Mouse (Mus musculus): ENCODE data around the gene 1600014C23Rik. TPM values are rescaled to one million over a fixed set of nuclear protein-coding genes. Genes with fewer than 3 reads are reported as not detected.

The 1600014C23Rik gene
- polyA plus RNA-seq, 1 experiment from 2014 or later, result not detected

DNA sequence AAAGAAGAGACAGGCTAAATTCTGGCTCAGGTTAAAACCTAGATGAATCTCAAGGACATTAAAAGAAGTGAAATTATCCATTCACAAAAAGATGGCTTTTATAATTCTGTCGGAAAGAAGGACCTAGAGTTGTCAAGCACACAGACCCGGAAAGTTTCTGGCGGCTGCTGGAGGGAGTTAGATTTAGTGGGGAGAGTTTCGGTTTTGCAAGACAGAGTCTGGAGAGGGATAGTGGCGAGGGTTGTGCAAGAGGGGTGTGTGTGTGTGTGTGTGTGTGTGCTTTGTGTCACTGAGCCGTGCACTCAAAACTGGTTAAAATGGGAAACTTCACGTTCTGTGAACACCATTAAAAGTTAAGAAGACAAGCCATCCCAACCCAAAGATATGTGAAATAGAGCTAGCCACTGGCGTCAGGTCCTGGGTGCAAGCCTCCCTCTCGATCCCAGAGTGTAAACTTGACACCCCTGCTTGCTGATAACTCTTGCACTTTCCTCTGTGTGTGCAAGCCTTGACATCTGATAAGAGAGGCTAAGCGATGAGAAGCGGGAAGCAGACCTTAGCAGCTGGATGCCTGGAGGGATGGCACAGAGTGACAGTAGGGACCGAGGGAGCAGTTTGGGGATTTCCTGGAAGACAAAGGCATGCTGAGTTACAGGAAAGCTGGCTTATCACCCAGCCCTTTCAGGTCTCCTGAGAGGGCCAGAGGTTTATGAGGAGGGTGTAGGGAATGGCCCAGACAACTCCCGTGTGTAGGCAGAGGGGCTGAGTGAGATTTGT is 8.9 kb upstream of the 1600014C23Rik start:
- H3K4me2 ChIP-seq (replicated peaks; ENCODE audit: low read depth), result no peak overlapping the region
- TF ChIP-seq EP300 (optimal IDR thresholded peaks at IDR 0.05), result no peak
- TF ChIP-seq CTCF (IDR thresholded peaks at IDR 0.05; ENCODE audit: low read depth), result no peak
- H3K27me3 ChIP-seq (ENCODE audit: control insufficient read depth, insufficient read depth, low read length), result no peaks in the 10 kb centered on the region
- H3K4me1 ChIP-seq (replicated peaks; ENCODE audit: control insufficient read depth, insufficient read depth), result no peaks in the 10 kb centered on the region; the same call in 1 of the 2 replicates
- no peaks in the 10 kb centered on the region for H3K9me3 ChIP-seq (ENCODE audit: control insufficient read depth, low read length)
- H3K4me3 ChIP-seq (ENCODE audit: low read depth, low read length), result no peak overlapping the region
- DNase-seq (ENCODE audit: low spot score), result no peak
- H3K27ac ChIP-seq (replicated peaks), result no peak overlapping the region
- H3K9ac ChIP-seq (ENCODE audit: low read length), result no peak overlapping the region
- H3K36me3 ChIP-seq (ENCODE audit: control insufficient read depth, insufficient read depth, low read length), result no peaks in the 10 kb centered on the region
- 0 out of 2 replicates have a peak, but pooled peaks have one; percentile 6 for ATAC-seq (ENCODE audit: low FRiP score, low TSS enrichment)
- 52% methylated on average over 13 of the region's 13 CpGs for WGBS

DNA sequence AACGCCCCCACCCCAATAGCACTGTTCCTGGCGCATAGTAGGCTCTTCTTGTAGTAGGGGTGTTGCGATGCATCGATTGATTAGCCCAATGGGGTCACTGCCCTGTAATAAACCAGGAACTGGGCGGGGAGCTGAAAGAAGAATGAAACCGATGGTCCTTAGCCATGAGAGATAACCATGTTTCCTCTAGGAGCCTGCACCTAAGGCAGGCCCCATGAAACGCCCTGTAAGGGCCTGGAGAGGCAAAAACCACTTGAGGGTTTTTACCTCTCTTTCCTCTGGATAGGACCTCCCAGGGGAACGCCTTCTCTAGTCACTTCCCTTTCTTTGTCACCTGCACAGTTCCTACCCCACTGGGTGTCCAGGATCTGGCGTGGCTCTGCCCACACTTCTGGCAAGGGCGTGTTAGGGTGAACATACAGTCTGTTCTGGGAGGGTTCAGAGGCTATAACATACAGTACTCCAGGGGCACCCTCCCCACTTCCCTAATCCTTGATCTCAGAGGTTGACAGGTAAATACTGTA is 3.5 kb upstream of the 1600014C23Rik start:
- ATAC-seq (ENCODE audit: low FRiP score, low TSS enrichment) (peak; percentile 69), DNase-seq (ENCODE audit: low spot score) (peak; percentile 62)
- TF ChIP-seq EP300 (optimal IDR thresholded peaks at IDR 0.05) (no peak), CTCF (IDR thresholded peaks at IDR 0.05; ENCODE audit: low read depth) (no peak)

DNA sequence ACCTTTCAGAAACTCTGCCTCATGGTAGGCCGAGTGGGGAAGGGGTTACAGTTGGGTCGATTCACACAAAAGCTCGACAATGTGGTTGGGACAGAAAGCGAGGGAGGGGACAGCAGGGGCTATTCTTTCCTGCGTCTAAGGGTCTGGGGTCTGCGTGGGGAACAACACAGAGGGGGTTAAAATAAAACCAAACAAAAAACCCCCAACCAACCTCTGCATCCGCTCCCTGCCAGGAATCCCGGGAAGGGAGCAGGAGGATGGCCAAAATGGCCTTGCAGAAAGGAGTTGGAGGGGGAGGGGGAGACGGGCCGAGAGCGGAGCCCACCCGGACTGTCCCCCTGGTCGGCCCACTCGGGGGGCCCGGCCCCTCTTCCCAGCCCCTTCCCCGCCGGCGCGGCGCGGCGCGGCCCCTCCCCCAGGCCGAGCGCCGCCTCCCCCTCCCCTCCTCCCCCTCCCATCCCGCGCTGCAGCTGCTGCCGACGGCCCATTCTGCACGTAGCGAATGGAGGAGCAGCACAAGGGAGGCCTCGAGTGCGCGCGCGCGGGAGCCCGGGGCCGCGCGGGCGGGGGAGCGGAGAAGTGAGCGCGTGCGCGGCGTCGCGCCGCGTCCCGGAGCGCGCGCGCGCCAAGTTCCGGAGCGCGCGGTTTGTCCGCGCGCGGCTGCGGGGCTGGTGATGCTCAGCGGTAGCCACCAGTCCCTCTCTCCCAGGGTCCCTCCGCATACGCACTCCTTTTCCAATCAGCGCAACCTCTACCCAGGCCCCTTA is 2.9 kb upstream of the 1600014C23Rik start:
- TF ChIP-seq CTCF (IDR thresholded peaks at IDR 0.05; ENCODE audit: low read depth) (no peak), EP300 (optimal IDR thresholded peaks at IDR 0.05) (no peak)
- peak overlapping the region; percentile 5 for H3K27ac ChIP-seq (replicated peaks)
- H3K4me2 ChIP-seq (replicated peaks; ENCODE audit: low read depth), result peak overlapping the region; percentile 83
- ATAC-seq (ENCODE audit: low FRiP score, low TSS enrichment) (peak; percentile 60), DNase-seq (ENCODE audit: low spot score) (peak; percentile 88)
- H3K4me1 ChIP-seq (replicated peaks; ENCODE audit: control insufficient read depth, insufficient read depth), result peaks cover 4% of the 10 kb centered on the region
- peak overlapping the region; percentile 52 for H3K4me3 ChIP-seq (ENCODE audit: low read depth, low read length)
- H3K9ac ChIP-seq (ENCODE audit: low read length), result peak overlapping the region; percentile 57
- WGBS, result under 1% methylated on average over 48 of the region's 72 CpGs
- H3K36me3 ChIP-seq (ENCODE audit: control insufficient read depth, insufficient read depth, low read length), result no peaks in the 10 kb centered on the region
- H3K9me3 ChIP-seq (ENCODE audit: control insufficient read depth, low read length), result no peaks in the 10 kb centered on the region
- H3K27me3 ChIP-seq (ENCODE audit: control insufficient read depth, insufficient read depth, low read length), result no peaks in the 10 kb centered on the region

More for the DNA sequence above, 3.5 kb upstream of the 1600014C23Rik start:
- peaks cover 4% of the 10 kb centered on the region for H3K4me1 ChIP-seq (replicated peaks; ENCODE audit: control insufficient read depth, insufficient read depth)
- no peaks in the 10 kb centered on the region for H3K9me3 ChIP-seq (ENCODE audit: control insufficient read depth, low read length)
- peak overlapping the region; percentile 83 for H3K4me2 ChIP-seq (replicated peaks; ENCODE audit: low read depth)
- peak overlapping the region; percentile 57; the same call in 1 of the 2 replicates for H3K9ac ChIP-seq (ENCODE audit: low read length)
- peak overlapping the region; percentile 5 for H3K27ac ChIP-seq (replicated peaks)
- no peaks in the 10 kb centered on the region for H3K27me3 ChIP-seq (ENCODE audit: control insufficient read depth, insufficient read depth, low read length)
- no peaks in the 10 kb centered on the region for H3K36me3 ChIP-seq (ENCODE audit: control insufficient read depth, insufficient read depth, low read length)
- peak overlapping the region; percentile 52 for H3K4me3 ChIP-seq (ENCODE audit: low read depth, low read length)
- 16% methylated on average over 10 of the region's 10 CpGs for WGBS

DNA sequence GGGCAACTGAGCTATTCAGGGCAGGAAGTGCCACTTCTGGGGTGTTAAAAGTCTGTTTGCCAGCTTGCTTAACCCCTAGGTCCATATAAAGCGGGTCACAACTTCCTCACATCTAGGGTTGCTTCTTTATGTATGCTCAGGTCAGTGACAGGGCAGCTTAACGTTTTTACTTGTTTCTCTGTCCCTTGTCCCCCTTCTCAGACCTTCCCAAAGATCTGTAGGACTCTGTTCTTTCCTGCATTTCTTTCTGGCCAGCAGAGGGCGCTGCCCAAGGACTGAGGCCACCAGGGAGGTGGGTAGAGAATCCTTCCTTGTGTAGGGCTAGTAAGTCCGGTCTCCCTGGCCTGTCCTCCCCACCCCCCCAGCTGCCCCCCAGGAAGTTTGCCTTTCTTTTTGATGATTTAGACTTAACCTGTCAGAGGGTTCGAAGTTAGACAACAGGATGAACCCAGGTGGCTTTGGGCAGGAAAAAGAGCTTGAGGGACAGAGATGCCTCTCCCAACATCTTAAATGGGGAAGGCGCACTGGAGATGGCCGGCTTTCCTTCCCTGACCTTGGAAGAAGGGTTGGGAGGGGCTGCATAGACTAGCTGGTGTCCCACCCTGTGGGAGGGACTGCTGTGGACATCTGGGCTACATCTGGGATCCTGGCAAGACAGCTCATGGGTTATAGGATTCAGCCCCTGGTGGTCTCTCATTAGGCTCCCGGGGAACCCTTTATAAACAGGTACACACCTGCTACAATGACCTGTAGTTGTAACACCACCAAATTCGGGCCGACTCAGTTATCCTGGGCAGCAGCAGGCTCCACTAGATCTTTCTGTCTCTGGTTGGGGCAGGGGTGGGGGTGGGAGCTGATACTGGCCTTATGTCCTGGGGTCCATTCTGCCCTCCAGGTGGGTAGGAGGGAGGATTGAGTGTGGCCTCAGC is 2.0 kb upstream of the 1600014C23Rik start:
- Histone ChIP-seq H3K36me3 (ENCODE audit: control insufficient read depth, insufficient read depth, low read length) (no peaks in the 10 kb centered on the region), H3K4me3 (ENCODE audit: low read depth, low read length) (peak overlapping the region; percentile 52), H3K27ac (replicated peaks) (peak overlapping the region; percentile 56), H3K9me3 (ENCODE audit: control insufficient read depth, low read length) (no peaks in the 10 kb centered on the region), H3K9ac (ENCODE audit: low read length) (no peak overlapping the region), H3K4me2 (replicated peaks; ENCODE audit: low read depth) (peak overlapping the region; percentile 83), H3K27me3 (ENCODE audit: control insufficient read depth, insufficient read depth, low read length) (no peaks in the 10 kb centered on the region), H3K4me1 (replicated peaks; ENCODE audit: control insufficient read depth, insufficient read depth) (peaks cover 4% of the 10 kb centered on the region)
- DNase-seq (ENCODE audit: low spot score) (peak; percentile 85), ATAC-seq (ENCODE audit: low FRiP score, low TSS enrichment) (peak; percentile 53)
- 8% methylated on average over 9 of the region's 10 CpGs for WGBS
- peak; percentile 96 for TF ChIP-seq CTCF (IDR thresholded peaks at IDR 0.05; ENCODE audit: low read depth)
- no peak for TF ChIP-seq EP300 (optimal IDR thresholded peaks at IDR 0.05)

DNA sequence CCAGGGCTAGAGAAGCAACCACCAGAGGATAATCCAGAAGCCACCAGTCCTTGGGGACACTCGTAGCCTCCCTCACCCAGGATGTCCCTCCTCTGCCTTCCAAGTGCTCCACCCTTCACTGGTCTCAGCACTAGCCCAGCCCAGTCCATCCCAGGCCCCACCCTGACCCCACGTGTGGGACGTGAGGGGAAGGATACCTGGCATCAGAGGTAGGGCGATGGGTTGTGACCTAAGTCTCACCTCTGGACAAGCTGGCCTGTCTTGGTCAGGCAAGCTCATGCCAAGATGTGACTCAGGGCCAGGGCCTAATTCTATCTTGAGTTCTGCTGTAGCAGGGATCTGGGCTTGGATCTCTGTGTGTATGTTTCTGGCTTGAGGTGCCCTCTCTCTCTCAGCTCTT is 1.2 kb upstream of the 1600014C23Rik start:
- ATAC-seq (ENCODE audit: low FRiP score, low TSS enrichment) (no peak), DNase-seq (ENCODE audit: low spot score) (no peak)
- WGBS, result 77% methylated on average over 4 of the region's 4 CpGs
- Histone ChIP-seq H3K4me1 (replicated peaks; ENCODE audit: control insufficient read depth, insufficient read depth) (peaks cover 4% of the 10 kb centered on the region), H3K27me3 (ENCODE audit: control insufficient read depth, insufficient read depth, low read length) (no peaks in the 10 kb centered on the region), H3K4me2 (replicated peaks; ENCODE audit: low read depth) (no peak overlapping the region), H3K36me3 (ENCODE audit: control insufficient read depth, insufficient read depth, low read length) (no peaks in the 10 kb centered on the region), H3K9ac (ENCODE audit: low read length) (no peak overlapping the region), H3K4me3 (ENCODE audit: low read depth, low read length) (no peak overlapping the region), H3K9me3 (ENCODE audit: control insufficient read depth, low read length) (no peaks in the 10 kb centered on the region), H3K27ac (replicated peaks) (peak overlapping the region; percentile 56)
- no peak for TF ChIP-seq EP300 (optimal IDR thresholded peaks at IDR 0.05)
- TF ChIP-seq CTCF (IDR thresholded peaks at IDR 0.05; ENCODE audit: low read depth), result no peak

Data from stomach, postnatal 0 days (tissue).